In the genomic region with DNA sequence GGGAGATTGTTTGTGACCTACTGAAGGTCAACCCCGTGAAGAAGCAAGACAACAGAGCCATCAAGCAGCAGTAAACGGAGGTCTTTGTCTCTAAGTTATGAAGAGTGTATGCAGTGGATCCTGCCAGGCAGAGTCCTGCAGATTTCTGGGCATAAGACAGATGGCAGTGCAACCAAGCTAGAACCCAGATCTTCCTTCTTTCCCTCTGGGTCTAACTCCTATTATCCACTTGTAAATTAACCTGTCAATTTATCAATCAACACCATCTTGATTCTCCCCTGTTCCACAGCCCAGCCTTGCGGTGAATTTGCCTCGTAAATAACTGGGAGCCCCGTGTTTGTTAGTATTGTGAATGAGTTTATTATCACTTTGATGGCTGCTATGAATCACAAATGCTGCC, we compare ENCODE assay signal across 8 mouse cellular contexts.
DNase-seq lines count a peak whose midpoint lies in the region; ATAC-seq and TF ChIP-seq lines count a peak whose summit lies in the region.

No protein-coding gene starts in this region.

- 20% methylated on average over 5 of the region's 5 CpGs for WGBS in heart, postnatal 0 days
- WGBS in forebrain, embryonic 15.5 days: 15% methylated on average over 5 of the region's 5 CpGs

- no peak overlapping the region for H3K27ac ChIP-seq in heart, postnatal 0 days (ENCODE audit: low read depth)
- H3K27ac ChIP-seq in forebrain, embryonic 15.5 days (replicated peaks): peak overlapping the region; percentile 26; the same call in 1 of the 2 replicates

- no peak for TF ChIP-seq EP300 in heart, postnatal 0 days (IDR thresholded peaks at IDR 0.05; ENCODE audit: low read depth)

- no peaks in the 10 kb centered on the region for H3K4me1 ChIP-seq in heart, postnatal 0 days (ENCODE audit: control insufficient read depth, insufficient read depth)
- H3K4me1 ChIP-seq in forebrain, embryonic 15.5 days: 0 out of 2 replicates have a peak, but pooled peaks cover 3% of the 10 kb centered on the region

- DNase-seq in heart, postnatal 0 days (ENCODE audit: low spot score): no peak
- DNase-seq in heart, postnatal 4 days: no peak
- peak; percentile 9 for DNase-seq in ZHBTc4 (ENCODE audit: low read depth, low spot score)
- DNase-seq in layer of hippocampus, postnatal 25 days (ENCODE audit: extremely low spot score in 1 of 2, low spot score in 1 of 2): peak; percentile 7 to 14
- DNase-seq in spleen, adult 18-20 months: no peak
- no peak for DNase-seq in gastrocnemius, postnatal 10 days
- DNase-seq in testis, postnatal 14 days (ENCODE audit: low spot score): no peak

- H3K9ac ChIP-seq in heart, postnatal 0 days (replicated peaks; ENCODE audit: low read depth, low read length): no peak overlapping the region
- no peak overlapping the region for H3K9ac ChIP-seq in forebrain, embryonic 15.5 days (replicated peaks)

- TF ChIP-seq CTCF in heart, postnatal 0 days (IDR thresholded peaks at IDR 0.05; ENCODE audit: low read depth): peak; percentile 35; the same call in 1 of the 2 replicates

- no peak overlapping the region for H3K4me3 ChIP-seq in heart, postnatal 0 days (ENCODE audit: low read depth, low read length)
- H3K4me3 ChIP-seq in forebrain, embryonic 15.5 days: no peak overlapping the region

- no peaks in the 10 kb centered on the region for H3K27me3 ChIP-seq in heart, postnatal 0 days (ENCODE audit: control insufficient read depth, insufficient read depth, low read length)
- H3K27me3 ChIP-seq in forebrain, embryonic 15.5 days: peaks cover 5% of the 10 kb centered on the region; the same call in 1 of the 2 replicates

- H3K36me3 ChIP-seq in heart, postnatal 0 days (replicated peaks; ENCODE audit: control insufficient read depth, insufficient read depth, low read length): no peaks in the 10 kb centered on the region
- no peaks in the 10 kb centered on the region for H3K36me3 ChIP-seq in forebrain, embryonic 15.5 days

- ATAC-seq in heart, postnatal 0 days (ENCODE audit: insufficient read depth, low read depth): no peak
- peak; percentile 86 for ATAC-seq in forebrain, embryonic 15.5 days (replicated peaks)

- no peak overlapping the region for H3K4me2 ChIP-seq in heart, postnatal 0 days (ENCODE audit: low read depth, low read length)
- no peak overlapping the region for H3K4me2 ChIP-seq in forebrain, embryonic 15.5 days (replicated peaks)

- no peaks in the 10 kb centered on the region for H3K9me3 ChIP-seq in heart, postnatal 0 days (replicated peaks; ENCODE audit: control insufficient read depth, low read length)
- no peaks in the 10 kb centered on the region for H3K9me3 ChIP-seq in forebrain, embryonic 15.5 days

Comparison
In these comparisons a context has a peak if more than half of its experiments do, and no peak if none do; other contexts are left out.
1. DNase-seq: peak in ZHBTc4 (single experiment) and layer of hippocampus, postnatal 25 days (2 of 2); none in heart, postnatal 0 days (single experiment), heart, postnatal 4 days (single experiment), spleen, adult 18-20 months (0 of 2), gastrocnemius, postnatal 10 days (single experiment) and testis, postnatal 14 days (single experiment).